Mouse (Mus musculus) splenic B cell, adult 2 months (primary cell): Measurements from ENCODE around the gene Mettl21a.
"Not testable (repeated sequence)": the region's sequence is repeated elsewhere in the genome, so short reads cannot be mapped to it uniquely, and the experiment has no call there.

Source experiments
- DNase-seq: peaks from one replicate; pipeline ENCODE4 v3.0.0-alpha.2; 2011; ENCODE audit warnings: low read depth, low spot score
- H3K27me3 ChIP-seq: 2 replicates; pipeline ENCODE4 v1.6.1; 2012; ENCODE audit warnings: mild to moderate bottlenecking, low read length, moderate library complexity, mixed read lengths; ENCODE audit not compliant: control insufficient read depth, poor library complexity, insufficient read depth, severe bottlenecking
- H3K36me3 ChIP-seq: 2 replicates; pipeline ENCODE4 v1.6.1; 2012; ENCODE audit warnings: mild to moderate bottlenecking, low read length, moderate library complexity, mixed read lengths; ENCODE audit not compliant: control insufficient read depth, poor library complexity, insufficient read depth, severe bottlenecking

Gene Mettl21a

GRCm38 (mm10) chr1:64616881-64617714 lies at the start of gene Mettl21a:
Gene Mettl21a, minus strand, starts transcription at chr1:64617242.
- peak; percentile 73 for DNase-seq
- H3K27me3 ChIP-seq, result no peaks in the 10 kb centered on the region
- H3K36me3 ChIP-seq, result no peaks in the 10 kb centered on the region

- Histone ChIP-seq H3K36me3 (no peaks in the 10 kb centered on the region), H3K27me3 (no peaks in the 10 kb centered on the region)
- DNase-seq, result no peak
These were observed 41.8 kb upstream of the Mettl21a start for GRCm38 (mm10) chr1:64658876-64659275.

- DNase-seq, result no peak
- no peaks in the 10 kb centered on the region for H3K36me3 ChIP-seq
- H3K27me3 ChIP-seq, result no peaks in the 10 kb centered on the region
These were observed 39.5 kb upstream of the Mettl21a start for GRCm38 (mm10) chr1:64656423-64657129.

GRCm38 (mm10) chr1:64655415-64655814 lies 38.4 kb upstream of the Mettl21a start:
- H3K36me3 ChIP-seq, result no peaks in the 10 kb centered on the region
- no peak for DNase-seq

GRCm38 (mm10) chr1:64653701-64654100 lies 36.7 kb upstream of the Mettl21a start:
- Histone ChIP-seq H3K36me3 (no peaks in the 10 kb centered on the region), H3K27me3 (no peaks in the 10 kb centered on the region)
- DNase-seq, result no peak

More at GRCm38 (mm10) chr1:64655415-64655814, 38.4 kb upstream of the Mettl21a start:
- no peaks in the 10 kb centered on the region for H3K27me3 ChIP-seq

- no peaks in the 10 kb centered on the region for H3K36me3 ChIP-seq
- no peak for DNase-seq
- H3K27me3 ChIP-seq, result no peaks in the 10 kb centered on the region
These were observed 32.5 kb upstream of the Mettl21a start for GRCm38 (mm10) chr1:64649362-64650124.

- Histone ChIP-seq H3K27me3 (no peaks in the 10 kb centered on the region), H3K36me3 (no peaks in the 10 kb centered on the region)
- no peak for DNase-seq
These were observed 27.5 kb upstream of the Mettl21a start for GRCm38 (mm10) chr1:64644513-64644912.

- DNase-seq, H3K36me3 ChIP-seq, H3K27me3 ChIP-seq: not testable (repeated sequence)
These were observed 25.5 kb upstream of the Mettl21a start for GRCm38 (mm10) chr1:64642541-64642940.

- DNase-seq, result no peak
- H3K27me3 ChIP-seq, result no peaks in the 10 kb centered on the region
- no peaks in the 10 kb centered on the region for H3K36me3 ChIP-seq
These were observed 24.0 kb upstream of the Mettl21a start for GRCm38 (mm10) chr1:64641069-64641468.

GRCm38 (mm10) chr1:64639279-64639678 lies 22.2 kb upstream of the Mettl21a start:
- Histone ChIP-seq H3K27me3 (no peaks in the 10 kb centered on the region), H3K36me3 (no peaks in the 10 kb centered on the region)
- no peak for DNase-seq

GRCm38 (mm10) chr1:64635624-64636023 lies 18.6 kb upstream of the Mettl21a start:
- Histone ChIP-seq H3K36me3 (no peaks in the 10 kb centered on the region), H3K27me3 (no peaks in the 10 kb centered on the region)
- DNase-seq, result no peak

- H3K27me3 ChIP-seq, result no peaks in the 10 kb centered on the region
- no peak for DNase-seq
- H3K36me3 ChIP-seq, result no peaks in the 10 kb centered on the region
These were observed 16.2 kb upstream of the Mettl21a start for GRCm38 (mm10) chr1:64633237-64633636.

GRCm38 (mm10) chr1:64631526-64631925 lies 14.5 kb upstream of the Mettl21a start:
- H3K36me3 ChIP-seq, result no peaks in the 10 kb centered on the region
- DNase-seq, result no peak
- no peaks in the 10 kb centered on the region for H3K27me3 ChIP-seq

- Histone ChIP-seq H3K36me3 (no peaks in the 10 kb centered on the region), H3K27me3 (no peaks in the 10 kb centered on the region)
- DNase-seq, result no peak
These were observed 8.2 kb upstream of the Mettl21a start for GRCm38 (mm10) chr1:64625214-64625613.
